Mouse (Mus musculus) liver, adult 2 months (tissue): ENCODE measurements around the gene Bcar3. TPM values are rescaled to one million over a fixed set of nuclear protein-coding genes. Genes with fewer than 3 reads are reported as not detected.

ENCODE experiments used
- DNase-seq: peaks from one replicate; pipeline ENCODE4 v3.0.0-alpha.2; 2011; ENCODE audit warnings: low read depth, low spot score; ENCODE audit errors: extremely low read depth
- H3K27ac ChIP-seq: fragments of 200-500 bp; replicated peaks from 2 replicates; pipeline ENCODE4 v1.5.1; 2012; ENCODE audit warnings: low read depth, mild to moderate bottlenecking, control low read depth, inconsistent platforms, low read length; ENCODE audit not compliant: insufficient read depth
- H3K27me3 ChIP-seq: fragments of 200-500 bp; 2 replicates; pipeline ENCODE4 v1.6.1; 2012; ENCODE audit warnings: mild to moderate bottlenecking, moderate library complexity, low read length, inconsistent platforms; ENCODE audit not compliant: control insufficient read depth, insufficient read depth
- H3K36me3 ChIP-seq: fragments of 200-500 bp; 2 replicates; pipeline ENCODE4 v1.6.1; 2012; ENCODE audit warnings: low read length, inconsistent platforms; ENCODE audit not compliant: control insufficient read depth, insufficient read depth
- H3K4me1 ChIP-seq: fragments of 200-500 bp; 2 replicates; pipeline ENCODE4 v1.6.1; 2011; ENCODE audit warnings: low read length; ENCODE audit not compliant: control insufficient read depth, insufficient read depth
- H3K4me3 ChIP-seq: fragments of 200-500 bp; 2 replicates; pipeline ENCODE4 v1.5.1; 2011; ENCODE audit warnings: low read depth, mild to moderate bottlenecking, control low read depth, low read length, moderate library complexity; ENCODE audit not compliant: insufficient read depth
- H3K79me2 ChIP-seq: fragments of 200-500 bp; 2 replicates; pipeline ENCODE4 v1.6.1; 2012; ENCODE audit warnings: inconsistent platforms, mild to moderate bottlenecking, low read length, moderate library complexity; ENCODE audit not compliant: control insufficient read depth, insufficient read depth
- H3K9ac ChIP-seq: fragments of 200-500 bp; 2 replicates; pipeline ENCODE4 v1.6.1; 2012; ENCODE audit warnings: low read depth, mild to moderate bottlenecking, control low read depth, inconsistent platforms, low read length
- CTCF ChIP-seq: fragments of 200-500 bp; IDR thresholded peaks from 2 replicates; pipeline ENCODE4 v1.5.1; 2011; ENCODE audit warnings: low read depth, low read length, control low read depth
- POLR2A ChIP-seq: fragments of 200-500 bp; IDR thresholded peaks from 2 replicates; pipeline ENCODE4 v1.6.1; 2011; ENCODE audit warnings: low read length, control low read depth; ENCODE audit not compliant: insufficient read depth; ENCODE audit errors: extremely low read depth
- WGBS: fragments of 180-500 bp; shearing (Covaris S2); methylation state at CpG from one replicate; pipeline ENCODE4 v1.1.7; 2018; 5-methylcytosine and 5-hydroxymethylcytosine counted together
- polyA plus RNA-seq: library from polyadenylated mRNA; depleted of rRNA; stranded (reverse); fragments of >200 nt; gene quantifications from 2 replicates; pipeline ENCODE4 v1.2.3, GENCODE M21; 2012
- total RNA-seq: library from RNA; depleted of rRNA; stranded (reverse); fragments of >200 nt; gene quantifications from 2 replicates; pipeline ENCODE4 v1.2.3, GENCODE M21; 2014

Gene Bcar3
- total and polyA plus RNA-seq, 2 experiments = 44.4 to 45.5 TPM

- H3K4me3 ChIP-seq = no peak overlapping the region
- TF ChIP-seq POLR2A = no peak
- no peak for TF ChIP-seq CTCF
- H3K79me2 ChIP-seq = no peaks in the 10 kb centered on the region
- no peak overlapping the region for H3K27ac ChIP-seq
- H3K9ac ChIP-seq = no peak overlapping the region
- H3K27me3 ChIP-seq = no peaks in the 10 kb centered on the region
- WGBS = 92% methylated on average over 6 of the region's 6 CpGs
- no peaks in the 10 kb centered on the region for H3K36me3 ChIP-seq
- no peak for DNase-seq
- H3K4me1 ChIP-seq = no peaks in the 10 kb centered on the region
Observed at GRCm38 (mm10) chr3:122323841-122324240, 29.9 kb downstream of the Bcar3 start.

- Histone ChIP-seq H3K4me3 (no peak overlapping the region), H3K27ac (no peak overlapping the region), H3K79me2 (no peaks in the 10 kb centered on the region), H3K36me3 (no peaks in the 10 kb centered on the region), H3K9ac (no peak overlapping the region), H3K27me3 (no peaks in the 10 kb centered on the region), H3K4me1 (no peaks in the 10 kb centered on the region)
- no peak for TF ChIP-seq CTCF
- no peak for TF ChIP-seq POLR2A
- DNase-seq = peak; percentile 48
- WGBS = 52% methylated on average over 3 of the region's 3 CpGs
Observed at GRCm38 (mm10) chr3:122324528-122324927, 30.6 kb downstream of the Bcar3 start.

GRCm38 (mm10) chr3:122330484-122330883 lies 36.5 kb downstream of the Bcar3 start:
- no peak for DNase-seq
- TF ChIP-seq CTCF = no peak
- TF ChIP-seq POLR2A = no peak
- H3K4me3 ChIP-seq = no peak overlapping the region
- no peaks in the 10 kb centered on the region for H3K27me3 ChIP-seq
- H3K79me2 ChIP-seq = no peaks in the 10 kb centered on the region
- no peaks in the 10 kb centered on the region for H3K4me1 ChIP-seq
- WGBS = 56% methylated on average over 12 of the region's 12 CpGs
- no peaks in the 10 kb centered on the region for H3K36me3 ChIP-seq
- H3K9ac ChIP-seq = no peak overlapping the region
- no peak overlapping the region for H3K27ac ChIP-seq

GRCm38 (mm10) chr3:122333493-122333892 lies 39.6 kb downstream of the Bcar3 start:
- no peak overlapping the region for H3K27ac ChIP-seq
- H3K4me1 ChIP-seq = no peaks in the 10 kb centered on the region
- TF ChIP-seq POLR2A = no peak
- TF ChIP-seq CTCF = no peak
- no peak for DNase-seq
- H3K4me3 ChIP-seq = no peak overlapping the region
- H3K9ac ChIP-seq = no peak overlapping the region
- no peaks in the 10 kb centered on the region for H3K79me2 ChIP-seq
- no peaks in the 10 kb centered on the region for H3K27me3 ChIP-seq
- WGBS = 80% methylated on average over 4 of the region's 4 CpGs
- no peaks in the 10 kb centered on the region for H3K36me3 ChIP-seq

GRCm38 (mm10) chr3:122333902-122334301 lies 40.0 kb downstream of the Bcar3 start:
- no peaks in the 10 kb centered on the region for H3K27me3 ChIP-seq
- TF ChIP-seq CTCF (no peak), POLR2A (no peak)
- no peak for DNase-seq
- H3K36me3 ChIP-seq = no peaks in the 10 kb centered on the region
- H3K4me1 ChIP-seq = no peaks in the 10 kb centered on the region
- 83% methylated on average over 7 of the region's 7 CpGs for WGBS
- H3K79me2 ChIP-seq = no peaks in the 10 kb centered on the region
- H3K27ac ChIP-seq = no peak overlapping the region
- no peak overlapping the region for H3K9ac ChIP-seq
- H3K4me3 ChIP-seq = no peak overlapping the region

GRCm38 (mm10) chr3:122334375-122334774 lies 40.4 kb downstream of the Bcar3 start:
- TF ChIP-seq CTCF = no peak
- TF ChIP-seq POLR2A = no peak

More at GRCm38 (mm10) chr3:122334375-122334774, 40.4 kb downstream of the Bcar3 start:
- H3K9ac ChIP-seq = no peak overlapping the region
- no peaks in the 10 kb centered on the region for H3K27me3 ChIP-seq
- 83% methylated on average over 7 of the region's 7 CpGs for WGBS
- no peaks in the 10 kb centered on the region for H3K79me2 ChIP-seq
- no peaks in the 10 kb centered on the region for H3K4me1 ChIP-seq
- no peak for DNase-seq
- H3K27ac ChIP-seq = no peak overlapping the region
- H3K4me3 ChIP-seq = no peak overlapping the region
- H3K36me3 ChIP-seq = no peaks in the 10 kb centered on the region
